Mouse (Mus musculus) ES-E14 (cell line): Measurements from ENCODE around the gene Gtpbp2. TPM values are rescaled to one million over a fixed set of nuclear protein-coding genes. Genes with fewer than 3 reads are reported as not detected.
A peak's percentile ranks its signal among the peaks of the same experiment; 100 is the strongest.

Experiments used
- DNase-seq: peaks from one replicate; pipeline ENCODE4 v3.0.0-alpha.2; 2013; ENCODE audit warnings: low read depth, low spot score
- H3K27ac ChIP-seq: 2 replicates; pipeline ENCODE4 v1.5.1; 2012; ENCODE audit warnings: low read depth, mild to moderate bottlenecking, low read length, moderate library complexity, mixed read lengths; ENCODE audit not compliant: poor library complexity, insufficient read depth, severe bottlenecking
- H3K36me3 ChIP-seq: 2 replicates; pipeline ENCODE4 v1.6.1; 2012; ENCODE audit warnings: mild to moderate bottlenecking, low read length, moderate library complexity, mixed read lengths; ENCODE audit not compliant: control insufficient read depth, poor library complexity, insufficient read depth, severe bottlenecking
- H3K4me1 ChIP-seq, 2 experiments: fragments of 150-350 bp in 1 of 2; sonication (generic) in 1 of 2; 2 replicates each; pipeline ENCODE4 v1.6.1; 2012; ENCODE audit warnings: low read length in 2 of 2, mild to moderate bottlenecking in 1 of 2, mixed read lengths in 1 of 2; ENCODE audit not compliant: control insufficient read depth in 2 of 2, insufficient read depth in 2 of 2, poor library complexity in 1 of 2
- H3K4me3 ChIP-seq, 2 experiments: fragments of 150-350 bp in 1 of 2; sonication (generic) in 1 of 2; 2 replicates each; pipeline ENCODE4 v1.5.1; 2012; ENCODE audit warnings: low read length in 2 of 2, low read depth in 1 of 2, mild to moderate bottlenecking in 1 of 2, mixed read lengths in 1 of 2; ENCODE audit not compliant: insufficient read depth in 1 of 2, poor library complexity in 1 of 2, severe bottlenecking in 1 of 2
- H3K9ac ChIP-seq: 2 replicates; pipeline ENCODE4 v1.6.1; 2012; ENCODE audit warnings: low read depth, mild to moderate bottlenecking, low read length, mixed read lengths; ENCODE audit not compliant: poor library complexity, insufficient read depth, severe bottlenecking
- H3K9me3 ChIP-seq: fragments of 150-350 bp; sonication (generic); 2 replicates; pipeline ENCODE4 v1.6.1; 2012; ENCODE audit warnings: low read depth, mild to moderate bottlenecking, low read length; ENCODE audit not compliant: control insufficient read depth, insufficient read depth
- CHD2 ChIP-seq: IDR thresholded peaks from 2 replicates; pipeline ENCODE4 v1.6.1; 2014; ENCODE audit warnings: mild to moderate bottlenecking, low read depth, low read length, inconsistent platforms
- HCFC1 ChIP-seq: IDR thresholded peaks from 2 replicates; pipeline ENCODE4 v1.6.1; 2012; ENCODE audit warnings: low read length, inconsistent platforms, borderline replicate concordance; ENCODE audit not compliant: insufficient read depth
- MAFK ChIP-seq: IDR thresholded peaks from 2 replicates; pipeline ENCODE4 v1.6.1; 2014; ENCODE audit warnings: mild to moderate bottlenecking, low read depth, low read length, inconsistent platforms; ENCODE audit not compliant: insufficient read depth
- ZC3H11A ChIP-seq: IDR thresholded peaks from 2 replicates; pipeline ENCODE4 v1.6.1; 2012; ENCODE audit warnings: low read depth, mild to moderate bottlenecking, inconsistent platforms, low read length, borderline replicate concordance
- ZNF384 ChIP-seq: IDR thresholded peaks from 2 replicates; pipeline ENCODE4 v1.6.1; 2012; ENCODE audit warnings: low read depth, low read length, inconsistent platforms
- in situ Hi-C, 2 experiments: fragments of 600-800 bp; cut with MboI; formaldehyde crosslinking; loops; one replicate each; pipeline ENCODE4 v1.15.1; 2025; ENCODE audit warnings: low sequenced_read_pairs in 2 of 2, inconsistent platforms in 1 of 2; ENCODE audit not compliant: unreplicated experiment in 2 of 2
- total RNA-seq: library from RNA; depleted of rRNA; stranded (reverse); fragments of 300-350 nt; gene quantifications from 2 replicates; pipeline ENCODE4 v1.2.3, GENCODE M21; 2012

Gtpbp2 gene
- total RNA-seq, 1 experiment = 33.4 TPM

GRCm38 (mm10) chr17:46168768-46169167 lies 7.9 kb downstream of the Gtpbp2 start:
- no peaks in the 10 kb centered on the region for H3K9me3 ChIP-seq
- no peak overlapping the region for H3K4me3 ChIP-seq
- no peak overlapping the region for H3K27ac ChIP-seq
- peaks cover 30% of the 10 kb centered on the region for H3K36me3 ChIP-seq
- DNase-seq = no peak
- no peak overlapping the region for H3K9ac ChIP-seq
- TF ChIP-seq MAFK (no peak), ZNF384 (no peak), HCFC1 (no peak), CHD2 (no peak), ZC3H11A (no peak)
- H3K4me1 ChIP-seq = 0 out of 4 replicates have a peak, but pooled peaks cover 0 to 1% of the 10 kb centered on the region in 2 experiments
- in situ Hi-C loops = no loop called here

GRCm38 (mm10) chr17:46170538-46170937 lies 9.7 kb downstream of the Gtpbp2 start:
- DNase-seq = no peak
- H3K9ac ChIP-seq = no peak overlapping the region

DNA sequence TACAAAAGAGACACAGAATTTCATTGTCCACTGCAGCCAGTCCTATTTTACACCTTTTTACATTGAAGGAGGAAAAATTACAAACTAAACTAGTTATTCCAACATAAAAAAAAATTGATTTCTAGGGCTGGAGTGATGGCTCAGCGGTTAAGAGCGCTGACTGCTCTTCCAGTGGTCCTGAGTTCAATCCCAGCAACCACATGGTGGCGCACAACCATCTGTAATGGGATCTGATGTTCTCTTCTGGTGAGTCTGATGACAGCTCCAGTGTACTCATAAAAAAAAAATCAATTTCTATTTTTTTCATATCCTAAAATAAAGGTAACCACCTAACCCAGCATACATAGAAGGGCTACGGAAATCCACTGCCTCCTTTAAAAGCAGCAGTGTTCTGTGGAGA lies 21.4 kb downstream of the Gtpbp2 start:
- Histone ChIP-seq H3K9ac (no peak overlapping the region), H3K9me3 (no peaks in the 10 kb centered on the region), H3K27ac (no peak overlapping the region), H3K4me1 (peaks cover 0 to 2% of the 10 kb centered on the region in 2 experiments; a peak in 1 of 4 replicates), H3K4me3 (no peak overlapping the region), H3K36me3 (peaks cover 19% of the 10 kb centered on the region)
- no peak for DNase-seq
- in situ Hi-C loops = no loop called here
- TF ChIP-seq MAFK (0 out of 2 replicates have a peak, but pooled peaks have one; percentile 23), HCFC1 (no peak)

More at GRCm38 (mm10) chr17:46170538-46170937, 9.7 kb downstream of the Gtpbp2 start:
- no peak overlapping the region for H3K4me3 ChIP-seq
- H3K36me3 ChIP-seq = peaks cover 30% of the 10 kb centered on the region
- H3K9me3 ChIP-seq = no peaks in the 10 kb centered on the region
- H3K4me1 ChIP-seq = 0 out of 4 replicates have a peak, but pooled peaks cover 0 to 1% of the 10 kb centered on the region in 2 experiments
- TF ChIP-seq ZC3H11A (no peak), CHD2 (no peak), ZNF384 (no peak), HCFC1 (no peak), MAFK (no peak)
- in situ Hi-C loops = no loop called here
- no peak overlapping the region for H3K27ac ChIP-seq

- in situ Hi-C loops = no loop called here
- no peak for DNase-seq
- Histone ChIP-seq H3K9ac (no peak overlapping the region), H3K9me3 (no peaks in the 10 kb centered on the region), H3K36me3 (peaks cover 15% of the 10 kb centered on the region), H3K27ac (no peak overlapping the region), H3K4me3 (no peak overlapping the region), H3K4me1 (no peaks in the 10 kb centered on the region)
- TF ChIP-seq CHD2 = no peak
Observed at GRCm38 (mm10) chr17:46188829-46189228, 28.0 kb downstream of the Gtpbp2 start.

DNA sequence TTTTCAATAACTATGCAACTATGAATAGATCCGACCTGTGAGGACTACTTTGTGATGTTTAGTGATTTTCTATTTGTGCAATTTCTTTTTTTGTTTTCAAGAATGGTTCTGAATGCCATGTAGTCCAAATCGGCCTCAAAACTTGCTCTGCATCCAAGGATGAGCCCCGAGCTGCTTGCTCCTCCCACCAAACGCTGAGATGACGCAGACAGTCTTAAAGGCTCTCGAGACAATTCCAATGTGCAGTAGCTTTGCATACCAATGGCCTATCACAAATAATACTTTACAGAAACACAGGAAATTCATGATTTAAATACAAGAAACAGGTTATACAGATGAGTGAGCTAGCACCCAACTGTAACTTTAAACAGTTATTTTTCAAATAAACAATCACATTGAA lies 40.3 kb downstream of the Gtpbp2 start:
- TF ChIP-seq HCFC1 (no peak), ZC3H11A (no peak), CHD2 (no peak), ZNF384 (no peak), MAFK (no peak)
- Histone ChIP-seq H3K4me3 (peak overlapping the region in 1 of 2 experiments; percentile 71; a peak in 2 of 4 replicates), H3K9me3 (no peaks in the 10 kb centered on the region), H3K36me3 (peaks cover 21% of the 10 kb centered on the region), H3K27ac (no peak overlapping the region), H3K4me1 (peaks cover 2% of the 10 kb centered on the region in 2 experiments), H3K9ac (no peak overlapping the region)
- DNase-seq = no peak
- in situ Hi-C loops = loop anchor here in 1 of 2 experiments (25.0 kb wide), 1 partner anchor 789 kb away; no protein-coding TSS in a partner anchor
